Comparison of ENCODE assay signal across 15 mouse cellular contexts in genomic region chr2:11653330-11653729, GRCm38 (mm10). TPM values are rescaled to one million over a fixed set of nuclear protein-coding genes. Genes with fewer than 3 reads are reported as not detected.
DNase-seq lines count a peak whose midpoint lies in the region; ATAC-seq lines count a peak whose summit lies in the region.
"Had no signal": no experiment of that assay in that cellular context is flagged by ENCODE, and none has a peak within 500 bp of the region (broad histone marks: within the 10 kb centered on the region; RNA-seq: fewer than 3 reads in every experiment).

No protein-coding gene starts in this region.

- H3K36me3 ChIP-seq in forebrain, embryonic 16.5 days (ENCODE audit: control insufficient read depth, insufficient read depth), result no peaks in the 10 kb centered on the region
- H3K36me3 ChIP-seq: forebrain, embryonic 10.5 days; limb, embryonic 15.5 days had no signal

- ATAC-seq in common myeloid progenitor, adult 5-6 weeks (replicated peaks; ENCODE audit: low read depth, poor library complexity, severe bottlenecking), result peak; percentile 91
- no peak for ATAC-seq in forebrain, embryonic 16.5 days

- 57% methylated on average over 6 of the region's 6 CpGs for WGBS in forebrain, embryonic 16.5 days

- no peaks in the 10 kb centered on the region for H3K4me1 ChIP-seq in forebrain, embryonic 16.5 days (replicated peaks; ENCODE audit: control insufficient read depth, insufficient read depth, low read length)
- H3K4me1 ChIP-seq: forebrain, embryonic 10.5 days; limb, embryonic 15.5 days had no signal

- DNase-seq in spleen, adult 12 weeks (ENCODE audit: low spot score), result peak; percentile 55
- DNase-seq in spleen, postnatal 14 days (ENCODE audit: low spot score in 2 of 2), result no peak
- DNase-seq in spleen, postnatal 36 days (ENCODE audit: low spot score in 2 of 2), result peak; percentile 66 to 67
- no peak for DNase-seq in cerebellum, postnatal 25 days
- no peak for DNase-seq in frontal cortex, postnatal 14 days (ENCODE audit: low spot score in 2 of 2)
- DNase-seq in Muller cell, postnatal 12 days (ENCODE audit: inconsistent ontology term), result no peak
- DNase-seq: gastrocnemius, postnatal 36 days; kidney, adult 2 months; lung, postnatal 10 days had no signal

- no peaks in the 10 kb centered on the region for H3K9me3 ChIP-seq in forebrain, embryonic 16.5 days (ENCODE audit: control insufficient read depth, low read length)
- H3K9me3 ChIP-seq: forebrain, embryonic 10.5 days; limb, embryonic 15.5 days had no signal

- no peak overlapping the region for H3K4me3 ChIP-seq in forebrain, embryonic 16.5 days (replicated peaks; ENCODE audit: low read length)
- H3K4me3 ChIP-seq: forebrain, embryonic 10.5 days; limb, embryonic 15.5 days had no signal

- H3K9ac ChIP-seq in forebrain, embryonic 16.5 days (replicated peaks; ENCODE audit: low read depth, low read length), result no peak overlapping the region
- H3K9ac ChIP-seq: limb, embryonic 15.5 days had no signal

- H3K4me2 ChIP-seq in forebrain, embryonic 16.5 days (ENCODE audit: low read length), result no peak overlapping the region
- H3K4me2 ChIP-seq: limb, embryonic 15.5 days had no signal

- no peak overlapping the region for H3K27ac ChIP-seq in forebrain, embryonic 16.5 days (ENCODE audit: low read length)
- H3K27ac ChIP-seq: forebrain, embryonic 10.5 days; limb, embryonic 15.5 days had no signal

- H3K27me3 ChIP-seq in forebrain, embryonic 16.5 days (replicated peaks; ENCODE audit: control insufficient read depth, insufficient read depth, low read length), result no peaks in the 10 kb centered on the region
- H3K27me3 ChIP-seq: limb, embryonic 15.5 days had no signal

RNA-seq across cellular contexts. Expression of gene Il2ra, which starts 10.7 kb away (rescaled TPM):
- not detected in 2 replicates for total RNA-seq in common myeloid progenitor, adult 5-6 weeks (2017)
- polyA plus RNA-seq in forebrain, embryonic 16.5 days (2015; fragmentation: Nextera tagmentation; extraction: Ambion mirVana), result not detected in 2 replicates
- total RNA-seq: layer of hippocampus, postnatal 10 days had no signal
- polyA plus RNA-seq: forebrain, embryonic 10.5 days; limb, embryonic 15.5 days had no signal

RNA-seq across cellular contexts. Expression of gene Gm17490, which starts 27.3 kb away (rescaled TPM):
- not detected in 2 replicates for total RNA-seq in common myeloid progenitor, adult 5-6 weeks (2017)
- polyA plus RNA-seq in forebrain, embryonic 16.5 days (2015; fragmentation: Nextera tagmentation; extraction: Ambion mirVana), result not detected in 2 replicates
- total RNA-seq: gastrocnemius, postnatal 36 days; heart, postnatal 25 days; layer of hippocampus, postnatal 10 days had no signal
- polyA plus RNA-seq: forebrain, embryonic 10.5 days; kidney, adult 2 months; limb, embryonic 15.5 days had no signal

RNA-seq across cellular contexts. Expression of gene Rbm17, which starts 49.4 kb away (rescaled TPM):
- 153 and 213 TPM in 2 replicates for total RNA-seq in common myeloid progenitor, adult 5-6 weeks (2017)
- 146 and 149 TPM in 2 replicates for polyA plus RNA-seq in forebrain, embryonic 16.5 days (2015; fragmentation: Nextera tagmentation; extraction: Ambion mirVana)

RNA-seq across cellular contexts. Expression of gene Il15ra, which starts 51.8 kb away (rescaled TPM):
- 7.6 and 20.8 TPM in 2 replicates for total RNA-seq in common myeloid progenitor, adult 5-6 weeks (2017)
- polyA plus RNA-seq in forebrain, embryonic 16.5 days (2015; fragmentation: Nextera tagmentation; extraction: Ambion mirVana), result 0.39 and 0.80 TPM in 2 replicates

Comparison
In these comparisons a context has a peak if more than half of its experiments do, and no peak if none do; other contexts are left out.
1. DNase-seq: peak in spleen, adult 12 weeks (single experiment) and spleen, postnatal 36 days (2 of 2); none in spleen, postnatal 14 days (0 of 2), cerebellum, postnatal 25 days (0 of 2), frontal cortex, postnatal 14 days (0 of 2) and Muller cell, postnatal 12 days (single experiment).